Mouse (Mus musculus) forebrain, embryonic 11.5 days (tissue): Measurements from ENCODE around the gene Ifi27. TPM values are rescaled to one million over a fixed set of nuclear protein-coding genes. Genes with fewer than 3 reads are reported as not detected.

ENCODE experiments used
- ATAC-seq: fragments of 200-750 bp; cut with Nextera tagmentation; replicated peaks from 2 replicates; pipeline ENCODE4 v1.8.0; 2017; ENCODE audit warnings: moderate TSS enrichment; ENCODE audit not compliant: low FRiP score
- DNase-seq: peaks from one replicate; pipeline ENCODE4 v3.0.0-alpha.2; 2017; ENCODE audit warnings: low spot score
- H3K27ac ChIP-seq: fragments of 300-500 bp; sonication (generic); 2 replicates; pipeline ENCODE4 v1.5.1; 2014; ENCODE audit warnings: low read depth, low read length
- H3K27me3 ChIP-seq: fragments of 300-500 bp; sonication (generic); 2 replicates; pipeline ENCODE4 v1.6.1; 2014; ENCODE audit warnings: mild to moderate bottlenecking, low read length, mixed read lengths; ENCODE audit not compliant: control insufficient read depth, insufficient read depth
- H3K36me3 ChIP-seq: fragments of 300-500 bp; sonication (generic); 2 replicates; pipeline ENCODE4 v1.6.1; 2014; ENCODE audit warnings: mild to moderate bottlenecking, low read length, moderate library complexity, mixed read lengths; ENCODE audit not compliant: control insufficient read depth, insufficient read depth
- H3K4me1 ChIP-seq: fragments of 300-500 bp; sonication (generic); replicated peaks from 2 replicates; pipeline ENCODE4 v1.6.1; 2014; ENCODE audit warnings: low read length, mixed read lengths; ENCODE audit not compliant: control insufficient read depth, insufficient read depth
- H3K4me2 ChIP-seq: fragments of 300-500 bp; sonication (generic); 2 replicates; pipeline ENCODE4 v1.6.1; 2014; ENCODE audit warnings: low read depth, mild to moderate bottlenecking, low read length, moderate library complexity, mixed read lengths; ENCODE audit not compliant: severe bottlenecking
- H3K4me3 ChIP-seq: fragments of 300-500 bp; sonication (generic); 2 replicates; pipeline ENCODE4 v1.5.1; 2014; ENCODE audit warnings: low read depth, low read length
- H3K9ac ChIP-seq: fragments of 300-500 bp; sonication (generic); 2 replicates; pipeline ENCODE4 v1.6.1; 2014; ENCODE audit warnings: low read length
- H3K9me3 ChIP-seq: fragments of 300-500 bp; sonication (generic); 2 replicates; pipeline ENCODE4 v1.6.1; 2016; ENCODE audit warnings: low read length, mixed read lengths; ENCODE audit not compliant: control insufficient read depth
- WGBS: fragments of 180-500 bp; shearing (Covaris S2); extraction: QIAGEN DNeasy Blood & Tissue Kit; methylation state at CpG from one replicate; pipeline ENCODE4 v1.1.7; 2014; 5-methylcytosine and 5-hydroxymethylcytosine counted together
- polyA plus RNA-seq: library from polyadenylated mRNA; unstranded; fragments of >200 nt; fragmentation: Nextera tagmentation; extraction: Ambion mirVana; gene quantifications from 2 replicates; pipeline ENCODE4 v1.2.1, GENCODE M21; 2014

Gene Ifi27
- polyA plus RNA-seq, 1 experiment from 2014 or later = 3.1 TPM

DNA sequence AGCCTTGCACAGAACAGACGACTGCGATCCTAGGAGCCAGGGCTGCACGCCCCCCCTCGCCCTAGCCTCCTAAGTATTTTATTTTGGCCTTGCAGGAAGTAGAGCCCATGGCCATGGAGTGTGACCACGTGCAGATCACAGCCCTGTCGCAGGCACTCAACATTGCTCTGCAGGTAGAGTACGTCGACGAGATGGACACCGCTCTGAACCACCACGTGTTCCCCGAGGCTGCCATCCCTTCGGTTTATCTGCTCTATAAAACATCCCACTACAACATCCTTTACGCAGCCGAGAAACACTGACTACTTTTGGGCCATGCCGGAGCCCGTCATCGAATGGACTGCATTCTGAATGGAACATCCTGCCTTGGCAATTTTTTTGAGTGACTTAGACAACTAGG, 29.9 kb upstream of the Ifi27 start:
- no peak overlapping the region for H3K9ac ChIP-seq
- DNase-seq (peak; percentile 27), ATAC-seq (no peak)
- no peak overlapping the region for H3K4me3 ChIP-seq
- no peaks in the 10 kb centered on the region for H3K9me3 ChIP-seq
- no peaks in the 10 kb centered on the region for H3K27me3 ChIP-seq
- no peak overlapping the region for H3K4me2 ChIP-seq
- H3K4me1 ChIP-seq = no peaks in the 10 kb centered on the region
- peaks cover 6% of the 10 kb centered on the region; the same call in 1 of the 2 replicates for H3K36me3 ChIP-seq
- WGBS = 91% methylated on average over 18 of the region's 18 CpGs
- no peak overlapping the region for H3K27ac ChIP-seq

- Histone ChIP-seq H3K27me3 (no peaks in the 10 kb centered on the region), H3K4me2 (no peak within 1 kb of the TSS), H3K9ac (no peak within 1 kb of the TSS), H3K4me3 (no peak within 1 kb of the TSS), H3K4me1 (no peaks in the 10 kb centered on the region), H3K36me3 (peaks cover 8% of the 10 kb centered on the region; the same call in 1 of the 2 replicates), H3K9me3 (no peaks in the 10 kb centered on the region), H3K27ac (no peak within 1 kb of the TSS)
- DNase-seq = peak; percentile 36
- WGBS = 90% methylated on average over 4 of the region's 4 CpGs
- no peak for ATAC-seq
Observed at GRCm38 (mm10) chr12:103407720-103408119, 26.3 kb upstream of the Ifi27 start, which contains the start of gene 9330161L09Rik. TSS of gene 9330161L09Rik (minus strand) at chr12:103407820.

- peaks cover 8% of the 10 kb centered on the region; the same call in 1 of the 2 replicates for H3K36me3 ChIP-seq
- no peaks in the 10 kb centered on the region for H3K4me1 ChIP-seq
- H3K9ac ChIP-seq = no peak overlapping the region
- no peaks in the 10 kb centered on the region for H3K9me3 ChIP-seq
- DNase-seq (no peak), ATAC-seq (no peak)
- H3K27me3 ChIP-seq = no peaks in the 10 kb centered on the region
- no peak overlapping the region for H3K4me2 ChIP-seq
- 91% methylated on average over 10 of the region's 10 CpGs for WGBS
- H3K27ac ChIP-seq = no peak overlapping the region
- no peak overlapping the region for H3K4me3 ChIP-seq
Observed at GRCm38 (mm10) chr12:103408144-103408543, 25.9 kb upstream of the Ifi27 start.

DNA sequence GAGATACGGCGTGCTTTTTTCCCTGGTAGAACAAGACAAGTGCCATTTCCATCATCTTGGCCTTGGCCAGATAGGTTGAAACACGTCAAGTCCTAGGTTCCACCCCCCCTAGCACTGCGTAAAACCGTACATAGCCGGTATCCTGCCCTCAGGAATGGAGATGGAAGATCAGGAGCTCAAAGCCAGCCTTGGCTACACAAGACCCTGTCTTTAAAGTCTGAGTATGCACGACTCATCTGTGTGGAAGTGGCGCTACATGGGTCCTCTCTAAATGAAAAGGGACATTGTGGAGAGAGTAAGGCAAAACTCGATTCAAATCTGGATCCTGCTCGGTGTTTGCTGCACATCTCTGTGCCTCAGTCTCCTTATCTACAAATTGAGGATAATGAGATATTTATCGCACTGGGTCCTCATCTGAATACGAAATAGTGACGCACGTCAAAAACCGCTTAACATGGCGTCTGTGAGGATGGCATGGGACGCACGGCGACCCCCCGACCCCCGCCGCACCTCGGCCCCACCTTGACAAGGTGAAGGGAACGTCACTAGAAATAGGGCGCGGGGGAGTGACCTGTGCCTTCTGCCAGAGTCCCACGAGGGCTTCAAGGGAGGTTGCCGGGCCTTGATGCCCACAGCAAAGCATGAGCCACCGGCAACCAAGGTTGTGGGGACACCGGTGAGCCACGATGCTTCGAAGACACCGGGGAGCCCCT, 8.8 kb upstream of the Ifi27 start:
- Histone ChIP-seq H3K4me1 (0 out of 2 replicates have a peak, but pooled peaks cover 2% of the 10 kb centered on the region), H3K27ac (no peak overlapping the region), H3K4me2 (peak overlapping the region; percentile 57), H3K4me3 (peak overlapping the region; percentile 89), H3K36me3 (no peaks in the 10 kb centered on the region; the same call in 1 of the 2 replicates), H3K9ac (peak overlapping the region; percentile 78), H3K9me3 (no peaks in the 10 kb centered on the region), H3K27me3 (no peaks in the 10 kb centered on the region)
- no peak; the same call in 1 of the 2 replicates for ATAC-seq
- WGBS = 10% methylated on average over 33 of the region's 33 CpGs
- no peak for DNase-seq

GRCm38 (mm10) chr12:103425729-103426470, 8.1 kb upstream of the Ifi27 start, which contains the start of gene Ddx24:
TSS of gene Ddx24 (minus strand) at chr12:103425830.
- Histone ChIP-seq H3K4me3 (peak within 1 kb of the TSS; percentile 89), H3K27me3 (no peaks in the 10 kb centered on the region), H3K36me3 (no peaks in the 10 kb centered on the region; the same call in 1 of the 2 replicates), H3K4me1 (0 out of 2 replicates have a peak, but pooled peaks cover 2% of the 10 kb centered on the region), H3K9ac (peak within 1 kb of the TSS; percentile 78), H3K27ac (no peak within 1 kb of the TSS), H3K9me3 (no peaks in the 10 kb centered on the region), H3K4me2 (peak within 1 kb of the TSS; percentile 57)
- WGBS = 2% methylated on average over 33 of the region's 33 CpGs
- DNase-seq = peak; percentile 98
- ATAC-seq = peak; percentile 100

DNA sequence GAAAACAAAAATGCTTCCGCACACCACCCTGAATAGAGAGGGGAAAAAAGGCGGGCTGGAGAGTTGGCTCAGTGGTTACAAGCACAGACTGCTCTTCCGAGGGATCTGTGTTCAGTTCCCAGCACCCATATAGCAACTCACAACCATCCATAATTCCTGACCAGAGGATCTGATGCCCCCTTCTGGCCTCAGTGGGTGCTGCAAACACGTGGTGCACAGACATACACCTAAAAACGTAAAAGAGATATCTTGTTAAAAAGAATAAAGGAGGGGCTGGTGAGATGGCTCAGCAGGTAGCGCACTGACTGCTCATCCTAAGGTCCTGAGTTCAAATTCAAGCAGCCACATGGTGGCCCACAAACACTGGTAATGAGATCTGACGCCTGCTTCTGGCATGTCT, 7.3 kb upstream of the Ifi27 start:
- H3K9me3 ChIP-seq = no peaks in the 10 kb centered on the region
- no peak for DNase-seq
- 0 out of 2 replicates have a peak, but pooled peaks cover 2% of the 10 kb centered on the region for H3K4me1 ChIP-seq
- H3K36me3 ChIP-seq = no peaks in the 10 kb centered on the region; the same call in 1 of the 2 replicates
- no peaks in the 10 kb centered on the region for H3K27me3 ChIP-seq
- ATAC-seq = no peak
- H3K4me3 ChIP-seq = no peak overlapping the region
- H3K4me2 ChIP-seq = no peak overlapping the region
- 90% methylated on average over 7 of the region's 7 CpGs for WGBS
- H3K27ac ChIP-seq = no peak overlapping the region
- no peak overlapping the region for H3K9ac ChIP-seq

- no peaks in the 10 kb centered on the region for H3K4me1 ChIP-seq
- 95% methylated on average over 2 of the region's 2 CpGs for WGBS
- no peak overlapping the region for H3K4me3 ChIP-seq
- H3K9ac ChIP-seq = no peak overlapping the region
- H3K4me2 ChIP-seq = no peak overlapping the region
- H3K27me3 ChIP-seq = no peaks in the 10 kb centered on the region
- no peak for DNase-seq
- no peaks in the 10 kb centered on the region for H3K36me3 ChIP-seq
- H3K9me3 ChIP-seq = no peaks in the 10 kb centered on the region
- no peak overlapping the region for H3K27ac ChIP-seq
- no peak for ATAC-seq
Observed at GRCm38 (mm10) chr12:103433430-103433829, 581 bp upstream of the Ifi27 start.

- Histone ChIP-seq H3K9me3 (no peaks in the 10 kb centered on the region), H3K9ac (no peak overlapping the region), H3K36me3 (no peaks in the 10 kb centered on the region), H3K4me3 (no peak overlapping the region), H3K4me2 (no peak overlapping the region), H3K27ac (no peak overlapping the region), H3K27me3 (no peaks in the 10 kb centered on the region), H3K4me1 (no peaks in the 10 kb centered on the region)
- DNase-seq (no peak), ATAC-seq (no peak)
Observed at GRCm38 (mm10) chr12:103434861-103435260, 850 bp downstream of the Ifi27 start.
